Mouse (Mus musculus) retina, postnatal 1 day (tissue): ENCODE measurements at regions not wholly inside any gene's neighbourhood (a gene's known extent, or its start where the extent isn't known, plus 50 kb on each side); places are given as distances from the start of the nearest gene placed in this dataset.
"Not testable (repeated sequence)": the region's sequence is repeated elsewhere in the genome, so short reads cannot be mapped to it uniquely, and the experiment has no call there.

Source experiments
- DNase-seq: peaks from one replicate; pipeline ENCODE4 v3.0.0-alpha.2; 2012

DNA sequence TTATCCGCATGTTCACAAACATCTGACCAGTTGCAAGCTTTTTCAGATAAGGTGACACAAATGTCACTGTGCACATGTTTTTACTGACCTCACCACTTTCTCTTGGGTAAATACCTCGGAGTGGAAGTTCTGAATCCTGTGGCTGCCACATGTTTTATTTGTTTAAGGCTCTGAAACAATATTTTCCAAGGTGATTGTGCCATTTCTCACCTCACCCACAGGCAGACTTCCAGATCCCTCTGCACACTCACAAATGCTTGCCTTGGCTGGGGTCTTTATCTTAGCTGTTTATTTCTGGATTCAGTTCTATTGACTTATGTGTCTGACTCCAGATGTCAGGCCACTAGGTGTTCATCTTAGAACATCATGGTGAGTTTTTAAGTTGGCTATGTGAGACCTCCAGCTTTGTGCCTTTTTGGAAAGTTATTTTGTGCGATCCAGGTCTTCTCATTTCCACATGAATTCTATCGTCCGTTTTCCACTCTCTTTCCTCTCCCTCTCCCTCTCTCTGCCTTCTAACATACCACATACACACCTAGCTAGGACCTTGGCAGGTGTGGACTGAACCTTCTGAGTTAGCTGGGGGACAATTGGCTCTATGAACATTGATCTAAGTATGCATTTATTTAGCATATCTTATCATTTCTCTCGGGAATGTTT lies 133.6 kb downstream of the Dll1 start:
- DNase-seq: no peak

DNA sequence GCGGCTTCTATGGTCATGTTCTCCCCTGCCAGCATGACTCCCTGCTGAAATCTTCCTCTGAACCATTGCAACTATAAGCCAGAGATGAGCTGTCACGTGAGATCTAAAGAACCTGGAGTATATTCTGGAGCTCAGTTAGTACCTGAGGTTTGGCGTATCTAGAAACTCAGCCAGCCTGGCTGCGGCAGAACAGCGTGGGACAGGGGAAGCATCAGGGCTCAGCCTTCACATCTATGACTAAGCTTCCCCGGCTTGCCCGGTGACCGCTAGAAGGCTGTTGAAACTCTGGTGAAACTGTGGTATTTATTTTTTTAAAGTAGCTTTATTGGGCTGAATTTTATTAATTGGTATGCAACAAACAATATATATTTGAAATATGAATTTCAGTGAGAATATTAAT lies 134.3 kb downstream of the Dll1 start:
- no peak for DNase-seq

DNA sequence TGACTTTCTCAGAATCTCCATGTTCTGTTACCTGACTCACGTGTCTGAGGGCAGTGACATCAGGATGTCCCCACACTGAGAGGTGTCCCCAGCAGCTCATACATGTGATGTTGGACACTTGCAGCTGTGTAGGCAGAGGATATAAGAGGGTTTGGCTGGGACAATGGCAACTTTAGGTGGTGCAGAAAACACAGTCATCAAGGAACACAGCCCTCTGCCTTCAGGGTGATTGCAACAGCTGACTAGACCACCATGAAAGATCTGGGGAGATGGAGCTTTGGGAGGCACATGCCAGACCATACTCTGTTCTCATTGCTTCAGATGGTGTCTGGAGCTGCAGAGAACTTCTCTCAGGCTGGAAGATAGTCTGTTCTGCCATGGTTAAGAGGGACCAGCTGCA lies 135.2 kb downstream of the Dll1 start:
- DNase-seq: no peak

- not testable (repeated sequence) for DNase-seq
Measured at GRCm38 (mm10) chr17:15240641-15241040, 136.0 kb downstream of the Dll1 start.

DNA sequence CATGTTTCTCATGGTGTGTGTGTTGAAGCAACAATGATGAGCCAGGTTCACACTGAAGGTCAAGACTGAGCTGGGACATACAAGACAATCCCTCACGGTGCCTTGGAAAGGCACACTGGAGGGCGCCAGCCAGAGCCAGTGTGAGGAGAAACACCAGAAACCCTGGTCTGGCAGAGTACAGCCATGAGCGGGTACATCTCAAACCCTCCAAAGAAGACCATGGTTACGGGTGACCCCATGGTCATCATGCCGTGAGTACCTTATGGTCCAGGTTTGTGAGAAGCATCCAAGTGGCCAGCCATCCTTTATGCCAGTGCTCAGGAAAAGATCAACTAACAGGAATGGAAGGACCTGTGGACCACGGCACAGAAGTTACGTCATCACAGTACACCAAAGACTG lies 136.7 kb downstream of the Dll1 start:
- DNase-seq: no peak

DNA sequence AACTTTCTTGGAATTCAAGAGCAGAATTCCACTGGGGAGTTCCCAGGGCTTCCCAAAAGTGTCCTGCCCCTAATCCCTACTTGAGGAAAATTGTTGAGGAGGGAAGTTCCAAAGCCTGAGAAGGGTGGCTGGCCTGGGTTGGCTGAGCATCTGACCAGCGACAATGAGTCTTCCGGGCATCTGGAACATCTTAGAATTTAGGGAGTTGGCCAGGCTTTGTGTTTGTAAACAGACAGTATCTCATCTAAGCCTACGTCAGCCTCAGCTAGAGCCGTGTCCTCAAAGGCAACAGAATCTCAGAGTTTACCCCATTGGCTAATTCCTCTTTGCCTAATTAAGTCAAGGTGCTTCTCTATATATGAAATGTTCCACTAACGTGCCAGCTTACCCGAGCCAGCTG lies 141.6 kb downstream of the Dll1 start:
- DNase-seq: no peak

GRCm38 (mm10) chr17:15231175-15231574 lies 145.5 kb downstream of the Dll1 start:
- no peak for DNase-seq

DNA sequence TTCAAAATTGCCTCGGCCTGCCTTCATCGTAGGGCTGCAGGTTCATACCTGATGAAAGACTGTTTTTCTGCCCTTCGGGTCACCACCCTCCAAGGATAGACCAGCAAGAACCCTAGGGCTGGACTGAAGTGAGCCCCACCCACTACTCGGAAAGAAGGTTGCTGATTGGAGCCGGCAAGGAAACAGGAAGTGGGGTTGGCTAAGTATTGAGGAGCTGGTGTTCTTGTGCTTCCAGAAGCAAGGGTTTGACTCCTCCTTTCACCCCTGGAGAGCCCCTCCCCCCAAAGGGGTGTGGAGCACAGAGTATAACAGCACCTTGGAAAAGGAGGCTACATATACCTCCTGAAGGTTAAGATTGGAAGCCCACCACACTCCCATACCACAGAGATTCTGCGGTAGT lies 147.5 kb downstream of the Dll1 start:
- DNase-seq: no peak

GRCm38 (mm10) chr17:15228077-15228476 lies 148.6 kb downstream of the Dll1 start:
- DNase-seq: no peak

- no peak for DNase-seq
Measured at GRCm38 (mm10) chr17:15223826-15224225, 152.8 kb downstream of the Dll1 start.

- no peak for DNase-seq
Measured at GRCm38 (mm10) chr17:15222923-15223322, 153.7 kb downstream of the Dll1 start.

GRCm38 (mm10) chr17:15214157-15214685 lies 162.5 kb downstream of the Dll1 start:
- DNase-seq: no peak

GRCm38 (mm10) chr17:15208808-15209173 lies 167.5 kb upstream of the Gm3448 start:
- no peak for DNase-seq

DNA sequence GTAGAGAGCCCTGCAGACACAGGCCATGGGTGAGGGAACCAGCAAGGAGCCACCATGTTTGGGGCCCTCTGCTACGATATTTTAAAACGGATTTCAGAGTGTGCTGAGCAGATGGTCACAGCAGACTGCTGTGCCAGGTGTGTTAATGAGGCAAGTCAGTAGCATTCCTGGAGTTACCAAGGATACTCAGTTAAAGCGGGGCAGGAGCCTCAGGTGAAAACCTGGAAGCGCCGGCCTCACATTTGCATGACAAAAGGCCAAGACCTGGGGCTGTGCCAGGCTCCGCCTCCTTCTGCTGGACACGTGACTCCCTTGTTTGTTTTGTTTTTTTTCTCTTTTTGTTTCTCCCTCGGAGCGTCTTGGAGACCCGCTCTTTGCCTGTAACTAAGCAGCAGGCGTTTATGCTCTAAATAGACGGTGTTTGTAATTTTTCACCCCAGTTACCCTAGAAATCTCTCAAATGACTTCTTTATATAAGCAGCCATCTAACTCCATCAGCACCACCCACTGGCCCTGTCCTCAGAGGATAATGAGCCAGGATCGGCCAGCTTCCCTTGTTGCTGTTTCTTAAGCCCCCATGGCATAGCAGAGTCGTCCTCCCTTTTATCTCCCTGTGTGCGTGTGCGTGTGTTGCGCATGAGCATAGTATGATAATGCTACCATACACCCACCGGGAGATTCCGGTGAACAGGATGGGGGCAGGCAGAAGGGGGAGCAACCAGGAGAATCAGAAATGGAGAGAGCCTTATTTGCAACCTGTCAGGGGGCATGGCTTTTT lies 166.9 kb upstream of the Gm3448 start:
- DNase-seq: peak; percentile 94

DNA sequence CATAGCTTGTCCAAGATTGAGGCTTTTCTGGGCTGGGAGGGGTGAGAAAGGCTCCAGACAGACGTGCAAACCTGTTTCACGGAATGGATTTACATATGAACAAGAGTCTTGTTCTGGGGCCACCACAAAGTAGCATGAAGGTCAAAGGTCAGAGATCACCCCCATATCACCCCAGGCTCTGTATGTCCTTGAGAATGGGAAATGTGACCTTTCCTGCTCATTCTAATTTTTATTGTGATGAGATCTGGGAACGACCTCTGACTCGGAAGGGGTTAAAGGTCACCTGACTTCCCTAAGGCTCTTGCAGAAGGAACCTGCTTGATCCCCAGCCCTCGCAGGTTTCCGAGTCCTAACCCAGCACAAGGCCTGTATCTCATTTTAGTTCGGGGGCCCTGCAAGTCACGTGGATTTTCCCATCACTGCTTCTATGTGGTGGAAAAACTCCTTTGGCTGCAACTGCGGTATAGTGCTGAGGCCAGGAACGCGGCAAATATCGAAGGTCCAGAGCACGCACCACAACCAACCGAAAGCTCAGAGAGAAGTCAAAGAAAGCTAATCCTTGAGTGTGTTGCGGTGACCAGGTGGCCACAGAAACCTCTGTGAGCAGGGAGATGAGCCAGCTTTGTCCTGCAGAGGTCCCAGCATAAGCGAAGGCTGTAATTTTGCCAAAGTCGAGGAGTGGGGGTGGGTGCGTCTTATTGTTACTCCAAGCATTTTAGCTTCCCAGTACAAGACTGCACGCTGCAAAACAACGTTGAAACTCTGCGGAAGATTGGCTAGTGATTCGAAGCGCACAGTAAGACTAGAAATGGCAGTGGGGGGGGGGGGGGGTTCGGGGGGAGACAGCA lies 166.1 kb upstream of the Gm3448 start:
- no peak for DNase-seq

DNA sequence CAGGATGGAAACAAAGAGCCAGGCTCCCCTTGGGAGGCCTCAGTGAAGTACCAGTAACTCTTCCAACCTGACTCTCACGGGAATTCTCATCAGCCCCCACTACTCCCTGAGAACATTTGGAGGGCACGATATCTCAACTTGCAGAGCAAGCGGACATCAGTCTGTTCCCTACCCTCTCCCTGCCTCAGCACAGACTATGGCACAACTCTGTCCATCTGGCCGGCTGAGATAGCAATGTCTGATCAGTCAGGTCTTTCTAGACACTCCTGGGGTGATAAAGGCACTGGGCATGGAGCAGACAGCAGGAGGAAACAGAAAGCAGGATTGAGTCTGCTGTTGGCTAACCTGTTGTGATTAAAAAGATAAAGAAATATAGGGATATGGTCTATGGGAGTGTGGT lies 164.5 kb upstream of the Gm3448 start:
- DNase-seq: no peak

GRCm38 (mm10) chr17:15204524-15204923 lies 163.2 kb upstream of the Gm3448 start:
- DNase-seq: no peak

DNA sequence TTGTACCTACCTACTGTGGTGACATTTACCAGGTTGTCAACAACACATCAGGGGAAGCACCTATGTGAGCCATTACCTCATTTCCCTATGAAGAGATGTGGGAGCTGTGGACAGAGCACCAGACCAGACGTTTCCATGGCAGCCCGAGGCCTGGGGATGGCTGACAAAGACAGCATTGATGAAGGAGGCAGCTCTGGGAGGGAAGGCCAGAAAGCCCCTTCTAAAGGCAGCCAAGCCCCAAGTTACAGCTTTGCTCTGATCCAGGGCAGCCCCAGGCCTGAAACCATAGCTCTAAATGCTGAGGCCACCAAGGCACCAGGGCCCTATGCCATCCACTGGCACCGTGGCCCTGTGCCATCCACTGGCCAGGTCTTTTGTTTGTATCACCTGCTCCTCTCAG lies 157.9 kb upstream of the Gm3448 start:
- DNase-seq: peak; percentile 24

- no peak for DNase-seq
Measured at GRCm38 (mm10) chr17:15197361-15197760, 156.0 kb upstream of the Gm3448 start.

DNA sequence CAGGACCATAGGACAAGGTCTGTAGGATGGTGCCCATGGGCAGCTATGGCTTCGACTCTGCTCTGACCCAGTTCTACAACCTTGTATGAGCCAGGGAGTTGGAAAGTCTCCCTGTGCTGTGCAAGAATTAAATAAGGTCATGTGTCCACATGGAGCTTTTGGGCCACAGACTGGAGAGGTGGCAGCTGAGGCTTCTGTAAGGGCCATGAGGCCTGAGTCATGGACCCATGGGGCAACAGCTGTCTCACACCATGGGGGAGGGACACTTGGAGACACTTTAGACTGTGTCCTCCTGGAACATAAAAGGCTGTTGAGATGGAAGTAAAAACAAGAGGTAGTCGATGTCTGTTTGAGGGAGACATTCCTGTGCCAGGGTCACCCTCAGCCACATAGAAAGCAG lies 154.5 kb upstream of the Gm3448 start:
- peak; percentile 27 for DNase-seq

GRCm38 (mm10) chr17:15194894-15195461 lies 153.6 kb upstream of the Gm3448 start:
- peak; percentile 94 for DNase-seq

- DNase-seq: no peak
Measured at GRCm38 (mm10) chr17:15193831-15194230, 152.5 kb upstream of the Gm3448 start.

- DNase-seq: no peak
Measured at GRCm38 (mm10) chr17:15192840-15193239, 151.5 kb upstream of the Gm3448 start.
